Mouse (Mus musculus): ENCODE data around the gene Mcm5. TPM values are rescaled to one million over a fixed set of nuclear protein-coding genes. Genes with fewer than 3 reads are reported as not detected.

Mcm5 gene
- polyA plus RNA-seq, 1 experiment from 2014 or later = 104 TPM

GRCm38 (mm10) chr8:75169363-75169762 lies 60.0 kb downstream of the Mcm5 start:
- H3K4me3 ChIP-seq (ENCODE audit: low read depth, low read length) = no peak overlapping the region
- no peak overlapping the region for H3K9ac ChIP-seq (ENCODE audit: low read depth, low read length)
- WGBS (ENCODE audit: insufficient replicate concordance) = 64% methylated on average over 5 of the region's 5 CpGs
- H3K9me3 ChIP-seq (replicated peaks; ENCODE audit: control insufficient read depth, low read length) = no peaks in the 10 kb centered on the region
- H3K27me3 ChIP-seq (ENCODE audit: control insufficient read depth, insufficient read depth, low read length) = no peaks in the 10 kb centered on the region
- no peaks in the 10 kb centered on the region for H3K4me1 ChIP-seq (ENCODE audit: control insufficient read depth, insufficient read depth, low read length)
- no peak for ATAC-seq (replicated peaks; ENCODE audit: insufficient number of reproducible peaks, low FRiP score, low TSS enrichment)
- no peaks in the 10 kb centered on the region for H3K36me3 ChIP-seq (ENCODE audit: control insufficient read depth, insufficient read depth, low read length)
- no peak overlapping the region for H3K27ac ChIP-seq (ENCODE audit: low read depth, low read length)
- H3K4me2 ChIP-seq = no peak overlapping the region

GRCm38 (mm10) chr8:75172009-75172685 lies 62.8 kb downstream of the Mcm5 start:
- no peak for ATAC-seq (replicated peaks; ENCODE audit: insufficient number of reproducible peaks, low FRiP score, low TSS enrichment)
- H3K36me3 ChIP-seq (ENCODE audit: control insufficient read depth, insufficient read depth, low read length) = no peaks in the 10 kb centered on the region
- no peak overlapping the region for H3K4me3 ChIP-seq (ENCODE audit: low read depth, low read length)
- H3K9ac ChIP-seq (ENCODE audit: low read depth, low read length) = no peak overlapping the region
- H3K4me2 ChIP-seq = no peak overlapping the region
- no peaks in the 10 kb centered on the region for H3K27me3 ChIP-seq (ENCODE audit: control insufficient read depth, insufficient read depth, low read length)
- H3K27ac ChIP-seq (ENCODE audit: low read depth, low read length) = no peak overlapping the region
- 71% methylated on average over 6 of the region's 6 CpGs for WGBS (ENCODE audit: insufficient replicate concordance)
- no peaks in the 10 kb centered on the region for H3K4me1 ChIP-seq (ENCODE audit: control insufficient read depth, insufficient read depth, low read length)
- no peaks in the 10 kb centered on the region for H3K9me3 ChIP-seq (replicated peaks; ENCODE audit: control insufficient read depth, low read length)

Other genes starting within 250 kb of the Mcm5 start
- gene Isx, start 236.4 kb upstream of the Mcm5 start, polyA plus RNA-seq (2014; fragmentation: Nextera tagmentation; extraction: Ambion mirVana) = not detected in 2 replicates
- 21.3 and 31.7 TPM in 2 replicates for gene Hmgxb4, start 116.2 kb upstream of the Mcm5 start, polyA plus RNA-seq (2014; fragmentation: Nextera tagmentation; extraction: Ambion mirVana)
- gene Tom1, start 75.9 kb upstream of the Mcm5 start, polyA plus RNA-seq (2014; fragmentation: Nextera tagmentation; extraction: Ambion mirVana) = 35.8 and 40.6 TPM in 2 replicates
- gene Hmox1, start 15.9 kb upstream of the Mcm5 start, polyA plus RNA-seq (2014; fragmentation: Nextera tagmentation; extraction: Ambion mirVana) = 9.5 and 17.2 TPM in 2 replicates
- gene Rasd2, start 104.4 kb downstream of the Mcm5 start, polyA plus RNA-seq (2014; fragmentation: Nextera tagmentation; extraction: Ambion mirVana) = 0.10 and 0.16 TPM in 2 replicates